Mouse (Mus musculus) frontal cortex, postnatal 25 days (tissue): ENCODE data around the gene Ptprcap.
A peak's percentile ranks its signal among the peaks of the same experiment; 100 is the strongest.
"Not testable (repeated sequence)": the region's sequence is repeated elsewhere in the genome, so short reads cannot be mapped to it uniquely, and the experiment has no call there.

Experiments used
- DNase-seq, 2 experiments: peaks; one replicate each; pipeline ENCODE4 v3.0.0; 2022; ENCODE audit warnings: low spot score in 2 of 2

Ptprcap gene

DNA sequence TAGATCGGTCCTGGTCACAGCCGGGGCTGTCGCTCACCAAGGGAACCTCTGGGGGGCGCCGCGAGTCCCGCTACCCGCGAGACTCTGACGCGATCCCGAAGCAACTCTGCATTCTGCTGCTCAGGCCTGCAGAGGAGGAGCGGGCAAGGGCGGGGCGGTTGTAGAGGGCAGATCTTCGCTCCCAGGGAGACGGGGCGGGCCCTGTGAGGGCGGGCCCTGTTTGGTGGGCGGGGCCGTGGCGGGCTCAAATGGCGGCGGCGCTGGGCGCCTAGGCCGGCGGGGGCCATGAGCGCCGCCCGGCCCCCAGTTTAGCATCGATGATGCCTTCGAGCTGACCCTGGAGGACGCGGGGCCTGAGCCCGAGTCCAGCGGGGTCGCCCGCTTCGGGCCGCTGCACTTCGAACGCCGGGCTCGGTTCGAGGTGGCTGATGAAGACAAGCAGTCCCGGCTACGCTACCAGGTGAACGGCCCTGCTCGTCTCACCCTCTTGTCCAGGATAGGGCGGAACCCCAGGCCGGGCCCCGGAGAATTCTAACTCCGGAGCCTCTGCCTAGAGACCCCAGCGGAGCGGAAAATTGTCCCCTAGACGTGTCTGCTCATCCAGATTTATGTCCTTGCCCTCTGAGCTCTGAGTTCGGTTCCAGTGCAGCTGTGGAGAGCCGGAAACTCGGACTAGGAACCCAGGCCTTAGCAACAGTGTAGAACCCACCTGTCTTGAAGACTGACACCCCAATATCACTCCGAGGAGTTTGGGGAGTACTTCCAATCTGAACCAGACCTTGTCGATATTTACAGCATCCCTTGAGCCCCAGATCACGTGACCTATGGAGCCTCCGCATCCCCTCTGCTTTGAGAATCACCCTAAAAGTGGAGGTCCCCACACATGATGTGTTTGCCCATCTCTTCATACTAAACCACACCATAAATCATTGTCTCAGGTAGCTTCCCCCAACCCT lies 27.4 kb upstream of the Ptprcap start, which contains the start of gene Aip:
TSS of gene Aip (minus strand) at position 118 of the 956 bp plus-strand sequence.
- DNase-seq: peak; percentile 93 to 97

GRCm38 (mm10) chr19:4126759-4127495 lies 26.5 kb upstream of the Ptprcap start:
- no peak for DNase-seq

DNA sequence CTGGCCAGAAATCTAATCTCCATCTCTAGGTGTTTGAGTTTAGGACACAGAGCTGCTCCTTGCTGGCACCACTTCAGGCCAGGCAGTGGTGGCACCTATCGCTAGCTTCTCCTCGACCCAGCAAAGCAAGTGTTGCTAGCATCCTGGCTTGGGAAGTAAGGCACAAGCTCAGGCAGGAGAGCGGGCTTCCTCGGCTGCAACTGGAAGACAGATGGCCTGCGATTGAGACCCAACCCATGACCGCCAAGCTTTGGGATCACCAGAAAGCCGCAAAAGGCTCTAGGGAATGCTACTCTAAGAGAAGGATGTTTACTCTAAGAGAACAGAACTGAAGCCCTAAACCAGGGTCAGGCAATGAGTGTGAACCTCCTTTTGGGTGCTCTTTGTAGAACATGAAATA lies 23.9 kb upstream of the Ptprcap start:
- DNase-seq: no peak

- no peak for DNase-seq
Measured at GRCm38 (mm10) chr19:4130106-4130505, 23.3 kb upstream of the Ptprcap start.

DNA sequence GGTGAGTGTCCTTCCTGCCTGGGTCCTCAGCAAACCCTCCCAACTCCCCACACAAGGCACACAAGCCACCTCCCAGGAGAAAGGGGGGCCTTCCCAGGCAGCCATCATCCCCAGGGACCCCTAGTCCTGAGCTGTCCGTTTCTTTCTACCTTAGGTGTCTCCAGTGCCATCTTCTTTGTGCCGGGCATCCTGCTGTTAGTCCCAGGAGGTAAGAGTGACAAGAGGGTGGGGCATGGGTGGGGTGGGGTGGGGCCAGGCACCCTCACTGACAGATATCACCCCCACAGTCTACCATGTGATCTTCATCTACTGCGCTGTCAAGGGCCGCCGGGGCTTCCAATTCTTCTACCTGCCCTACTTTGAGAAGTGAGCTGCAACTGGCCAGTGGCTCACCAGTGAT lies 22.3 kb upstream of the Ptprcap start:
- no peak for DNase-seq

- DNase-seq: no peak
Measured at GRCm38 (mm10) chr19:4131768-4132167, 21.6 kb upstream of the Ptprcap start.

GRCm38 (mm10) chr19:4134354-4134753 lies 19.1 kb upstream of the Ptprcap start:
- no peak for DNase-seq

GRCm38 (mm10) chr19:4135229-4135962 lies 18.0 kb upstream of the Ptprcap start:
- DNase-seq: not testable (repeated sequence)

- DNase-seq: not testable (repeated sequence)
Measured at GRCm38 (mm10) chr19:4135963-4136345, 17.4 kb upstream of the Ptprcap start.

DNA sequence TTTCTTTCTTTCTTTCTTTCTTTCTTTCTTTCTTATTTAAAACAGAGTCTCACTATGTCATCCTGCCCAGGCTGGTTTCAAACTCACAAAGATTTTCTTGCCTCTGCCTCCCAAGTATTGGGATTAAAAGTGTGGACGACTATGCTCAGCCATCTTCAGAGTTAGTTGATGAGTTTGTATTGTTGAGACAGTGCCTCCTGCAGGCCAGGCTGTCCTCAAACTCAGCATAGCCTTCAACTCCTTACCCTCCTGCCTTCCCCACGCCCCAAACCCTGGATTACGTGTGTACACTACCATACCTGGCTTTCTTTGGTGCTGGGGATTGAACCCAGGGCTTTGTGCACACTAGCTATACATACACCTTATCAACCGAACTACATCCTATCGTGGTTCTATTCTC lies 16.9 kb upstream of the Ptprcap start:
- DNase-seq: no peak

DNA sequence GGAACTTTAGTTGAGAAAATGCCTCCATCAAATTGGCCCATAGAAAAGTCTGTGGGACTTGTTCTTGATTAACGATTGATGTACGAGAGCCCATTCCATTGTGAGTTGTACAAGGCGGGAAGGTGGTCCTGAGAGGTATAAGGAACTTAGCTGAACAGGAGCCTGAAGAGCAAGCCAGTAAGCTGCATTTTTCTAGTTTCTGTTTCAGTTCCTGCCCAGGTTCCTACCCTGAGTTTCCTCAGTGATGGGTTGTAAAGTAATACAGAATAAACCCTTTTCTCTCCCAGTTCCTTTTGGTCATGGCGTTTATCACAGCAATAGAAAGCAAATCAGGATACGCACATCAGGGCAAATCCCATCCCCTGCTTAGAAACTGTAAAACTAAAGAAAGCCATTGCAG lies 15.5 kb upstream of the Ptprcap start:
- DNase-seq: no peak

DNA sequence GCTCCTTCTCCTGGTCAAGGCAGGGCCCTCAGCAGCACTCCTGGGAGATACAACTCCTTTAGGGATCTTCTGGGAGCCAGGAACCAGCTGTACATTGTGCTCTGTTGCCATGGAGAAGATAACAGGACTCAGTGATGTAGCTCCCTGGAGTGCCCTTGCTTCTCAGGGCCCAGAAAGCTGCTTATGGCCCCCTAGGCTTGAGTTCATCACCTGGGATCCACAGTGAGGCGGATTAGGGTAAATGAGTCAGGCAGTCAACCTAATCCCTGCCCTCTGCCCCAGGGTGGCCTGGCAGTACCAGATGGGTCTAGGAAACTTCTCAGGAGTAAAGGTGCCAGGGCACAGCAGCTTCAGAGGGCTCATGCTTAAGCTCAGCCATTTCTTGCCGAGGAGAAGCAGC lies 14.0 kb upstream of the Ptprcap start, which contains the start of gene Gpr152:
TSS of gene Gpr152 (plus strand) at position 342 of the 400 bp plus-strand sequence.
- no peak for DNase-seq

GRCm38 (mm10) chr19:4140147-4140546 lies 13.3 kb upstream of the Ptprcap start:
- DNase-seq: no peak

DNA sequence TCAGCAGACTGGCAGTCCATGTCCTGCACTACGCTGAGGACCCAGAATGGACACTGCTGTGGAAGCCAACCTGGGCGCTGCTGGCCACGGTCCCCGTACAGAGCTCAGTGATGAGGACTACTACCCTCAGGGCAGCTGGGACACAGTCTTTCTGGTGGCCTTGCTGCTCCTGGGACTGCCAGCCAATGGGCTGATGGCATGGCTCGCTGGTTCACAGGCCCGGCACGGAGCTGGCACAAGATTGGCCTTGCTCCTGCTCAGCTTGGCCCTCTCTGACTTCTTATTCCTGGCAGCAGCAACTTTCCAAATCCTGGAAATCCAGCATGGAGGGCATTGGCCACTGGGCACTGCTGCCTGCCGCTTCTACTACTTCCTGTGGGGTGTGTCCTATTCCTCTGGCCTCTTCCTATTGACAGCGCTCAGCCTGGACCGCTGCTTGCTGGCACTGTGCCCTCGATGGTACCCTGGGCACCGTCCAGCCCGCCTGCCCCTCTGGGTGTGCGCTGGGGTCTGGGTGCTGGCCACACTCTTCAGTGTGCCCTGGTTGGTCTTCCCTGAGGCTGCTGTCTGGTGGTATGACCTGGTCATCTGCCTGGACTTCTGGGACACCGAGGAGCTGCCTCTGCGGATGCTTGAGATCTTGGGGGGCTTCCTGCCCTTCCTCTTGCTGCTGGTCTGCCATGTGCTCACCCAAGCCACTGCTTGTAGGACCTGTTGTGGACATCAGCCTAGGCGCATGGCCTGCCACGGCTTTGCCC lies 10.8 kb upstream of the Ptprcap start:
- DNase-seq: no peak

DNA sequence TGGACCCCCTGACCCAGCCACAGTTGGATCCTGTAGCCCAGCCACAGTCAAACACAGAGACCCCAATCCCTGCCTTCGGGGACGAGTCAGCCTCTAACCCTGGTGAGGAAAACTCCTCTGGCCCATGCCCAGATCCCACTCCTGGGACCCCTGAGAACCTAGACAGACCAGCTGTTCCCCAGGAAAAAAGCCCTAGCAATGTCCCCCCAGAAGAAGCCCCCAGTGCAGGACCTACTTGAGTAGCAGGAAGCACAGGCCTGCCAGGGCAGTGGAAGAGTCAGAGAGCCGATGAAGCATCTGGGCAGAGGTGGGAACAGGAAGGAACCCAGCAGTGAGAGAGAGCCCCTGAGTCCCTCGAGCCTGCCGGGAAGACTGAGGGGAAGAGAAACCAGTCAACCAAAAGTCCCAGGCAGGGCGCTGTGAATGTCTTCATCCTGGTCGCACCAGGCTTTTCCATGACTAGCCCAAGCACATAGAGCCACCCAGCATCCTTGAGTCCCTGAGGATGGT lies 9.6 kb upstream of the Ptprcap start, which contains the start of gene Cabp4:
TSS of gene Cabp4 (minus strand) at position 275 of the 510 bp plus-strand sequence.
- no peak for DNase-seq

DNA sequence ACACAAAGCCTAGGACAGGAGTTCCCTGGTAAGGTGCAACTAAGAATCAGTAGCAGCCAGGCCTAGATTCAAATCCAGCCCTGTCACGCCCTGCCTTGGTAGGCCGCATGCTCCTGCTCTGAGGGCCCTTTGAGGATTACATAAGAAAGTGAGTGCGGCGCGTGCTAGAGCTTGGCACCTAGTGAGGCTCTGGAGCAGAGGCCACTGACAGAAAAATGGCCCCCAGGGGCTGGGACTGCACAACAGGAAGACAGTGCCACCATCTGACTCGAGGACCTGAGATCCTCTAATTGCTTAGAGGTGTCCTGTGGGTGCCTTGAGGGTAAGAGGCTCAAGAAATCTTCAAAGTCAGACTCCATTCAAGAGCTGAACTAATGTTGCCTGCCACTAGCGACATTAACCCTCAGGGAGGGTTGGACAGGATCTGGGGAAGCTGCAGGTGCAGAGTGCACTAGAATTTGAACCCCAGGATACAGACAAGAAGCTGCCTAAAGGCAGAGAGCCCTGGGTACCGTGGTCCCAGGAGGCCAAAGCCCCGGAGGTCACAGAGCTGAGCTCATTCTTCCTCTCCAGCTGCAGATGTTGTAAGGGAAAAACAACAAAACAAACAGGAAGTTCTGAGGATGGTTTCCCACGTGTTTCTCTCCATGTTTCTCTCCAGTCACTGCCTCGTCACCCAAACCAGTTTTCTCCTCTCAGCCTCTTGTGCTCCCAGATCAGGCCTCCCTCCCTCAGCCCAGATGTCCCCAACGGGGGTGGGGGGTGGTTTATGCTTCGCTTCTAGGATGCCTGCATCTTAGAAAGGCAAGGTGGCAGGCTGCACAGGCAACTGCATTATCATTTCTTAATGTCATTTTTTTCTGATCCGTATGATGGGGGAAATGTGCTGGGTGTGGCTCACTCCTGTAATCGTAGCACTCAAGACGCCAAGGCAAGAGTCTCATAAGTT lies 8.6 kb upstream of the Ptprcap start:
- no peak for DNase-seq

- no peak for DNase-seq
Measured at GRCm38 (mm10) chr19:4145936-4146335, 7.5 kb upstream of the Ptprcap start.

- DNase-seq: no peak
Measured at GRCm38 (mm10) chr19:4146366-4147021, 6.9 kb upstream of the Ptprcap start.

DNA sequence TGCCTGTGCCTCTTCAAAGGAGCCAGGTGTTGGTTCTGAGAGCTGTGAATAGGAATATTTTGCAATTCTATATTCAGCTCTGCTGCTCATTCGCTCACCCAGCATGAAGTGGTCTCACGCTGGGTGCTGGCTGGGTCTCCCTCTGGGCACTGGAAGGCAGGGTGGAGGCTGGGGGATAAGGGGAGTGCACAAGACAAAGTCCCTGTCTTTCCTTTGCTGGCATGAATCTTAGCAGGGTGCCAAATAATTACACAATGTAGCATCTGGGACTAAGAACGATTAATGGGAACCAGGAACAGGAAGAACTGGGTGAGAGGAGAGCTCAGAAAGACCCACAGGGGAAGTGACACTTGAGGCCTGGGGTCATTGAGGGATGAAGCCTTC lies 6.4 kb upstream of the Ptprcap start:
- no peak for DNase-seq
